In the genomic region with DNA sequence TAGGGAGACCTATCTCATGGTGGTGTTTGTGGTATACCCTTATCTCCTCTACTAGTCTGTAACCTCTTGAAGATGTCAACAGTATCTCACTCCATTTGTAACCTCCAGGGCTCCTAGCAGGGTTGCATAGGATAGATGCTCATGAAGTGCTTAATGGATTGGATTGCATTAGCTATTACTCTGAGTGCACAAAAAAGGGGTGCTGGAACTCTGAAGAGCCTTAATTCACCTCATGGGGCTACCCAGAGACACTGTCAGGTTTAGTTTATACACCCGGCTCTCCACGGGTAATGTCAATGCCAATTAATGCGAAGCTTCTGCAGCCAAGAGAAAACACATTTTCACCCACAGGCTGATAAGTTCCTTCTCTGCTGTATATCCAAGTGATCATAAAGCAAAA, we compare ENCODE assay signal across 15 mouse cellular contexts.
DNase-seq lines count a peak whose midpoint lies in the region; ATAC-seq and TF ChIP-seq lines count a peak whose summit lies in the region.
"Had no signal": no experiment of that assay in that cellular context is flagged by ENCODE, and none has a peak within 500 bp of the region (broad histone marks: within the 10 kb centered on the region; RNA-seq: fewer than 3 reads in every experiment).

No protein-coding gene starts in this region.

- H3K27ac ChIP-seq in hindbrain, embryonic 14.5 days, result peak overlapping the region; percentile 59
- no peak overlapping the region for H3K27ac ChIP-seq in hindbrain, embryonic 11.5 days (ENCODE audit: low read depth, low read length)
- no peak overlapping the region for H3K27ac ChIP-seq in midbrain, embryonic 11.5 days (ENCODE audit: low read depth, low read length)
- peak overlapping the region; percentile 66 for H3K27ac ChIP-seq in midbrain, embryonic 13.5 days
- peak overlapping the region; percentile 8; the same call in 1 of the 2 replicates for H3K27ac ChIP-seq in midbrain, postnatal 0 days (ENCODE audit: low read depth, low read length)
- H3K27ac ChIP-seq: embryonic facial prominence, embryonic 10.5 days; forebrain, embryonic 15.5 days; hindbrain, embryonic 10.5 days had no signal

- DNase-seq in hindbrain, embryonic 14.5 days (ENCODE audit: low spot score), result no peak
- no peak for DNase-seq in hindbrain, embryonic 11.5 days (ENCODE audit: low spot score)
- DNase-seq in midbrain, embryonic 11.5 days (ENCODE audit: low spot score, missing footprints), result peak; percentile 77
- DNase-seq in midbrain, postnatal 0 days (ENCODE audit: low spot score), result no peak
- DNase-seq in urinary bladder, adult 2 months (ENCODE audit: low spot score), result no peak
- DNase-seq in kidney, postnatal 10 days, result no peak
- no peak for DNase-seq in gastrocnemius, postnatal 4 days (ENCODE audit: low spot score in 2 of 2)
- DNase-seq: gastrocnemius, postnatal 14 days had no signal

- no peaks in the 10 kb centered on the region for H3K27me3 ChIP-seq in hindbrain, embryonic 14.5 days (ENCODE audit: control insufficient read depth, insufficient read depth, low read length)
- no peaks in the 10 kb centered on the region for H3K27me3 ChIP-seq in hindbrain, embryonic 11.5 days (ENCODE audit: control insufficient read depth, insufficient read depth, low read length)
- no peaks in the 10 kb centered on the region for H3K27me3 ChIP-seq in midbrain, embryonic 11.5 days (ENCODE audit: control insufficient read depth, insufficient read depth, low read length)
- no peaks in the 10 kb centered on the region for H3K27me3 ChIP-seq in midbrain, embryonic 13.5 days
- no peaks in the 10 kb centered on the region for H3K27me3 ChIP-seq in midbrain, postnatal 0 days (ENCODE audit: insufficient read depth, low read length)
- H3K27me3 ChIP-seq: forebrain, embryonic 15.5 days had no signal

- 52% methylated on average over 3 of the region's 3 CpGs for WGBS in hindbrain, embryonic 14.5 days
- 79% methylated on average over 3 of the region's 3 CpGs for WGBS in hindbrain, embryonic 11.5 days
- WGBS in midbrain, embryonic 11.5 days, result 77% methylated on average over 3 of the region's 3 CpGs
- 57% methylated on average over 3 of the region's 3 CpGs for WGBS in midbrain, embryonic 13.5 days
- WGBS in midbrain, postnatal 0 days, result 64% methylated on average over 3 of the region's 3 CpGs

- TF ChIP-seq CTCF in midbrain, postnatal 0 days (IDR thresholded peaks at IDR 0.05), result no peak

- no peak for ATAC-seq in hindbrain, embryonic 14.5 days (ENCODE audit: low FRiP score)
- no peak for ATAC-seq in hindbrain, embryonic 11.5 days (ENCODE audit: low FRiP score)
- no peak for ATAC-seq in midbrain, embryonic 11.5 days (ENCODE audit: low FRiP score)
- ATAC-seq in midbrain, embryonic 13.5 days, result no peak
- no peak for ATAC-seq in midbrain, postnatal 0 days (ENCODE audit: low FRiP score)
- ATAC-seq: CD4-positive, CD25-positive, alpha-beta regulatory T cell, adult 4 months had no signal

- no peaks in the 10 kb centered on the region for H3K9me3 ChIP-seq in hindbrain, embryonic 14.5 days (ENCODE audit: control insufficient read depth, low read length)
- H3K9me3 ChIP-seq in hindbrain, embryonic 11.5 days (ENCODE audit: control insufficient read depth, low read length), result no peaks in the 10 kb centered on the region
- H3K9me3 ChIP-seq in midbrain, embryonic 11.5 days (ENCODE audit: control insufficient read depth, low read length), result no peaks in the 10 kb centered on the region
- no peaks in the 10 kb centered on the region for H3K9me3 ChIP-seq in midbrain, embryonic 13.5 days
- no peaks in the 10 kb centered on the region for H3K9me3 ChIP-seq in midbrain, postnatal 0 days (ENCODE audit: low read length)
- H3K9me3 ChIP-seq: embryonic facial prominence, embryonic 10.5 days; forebrain, embryonic 15.5 days; heart, embryonic 12.5 days; hindbrain, embryonic 10.5 days had no signal

- no peaks in the 10 kb centered on the region for H3K36me3 ChIP-seq in hindbrain, embryonic 14.5 days (replicated peaks; ENCODE audit: control insufficient read depth, insufficient read depth)
- no peaks in the 10 kb centered on the region for H3K36me3 ChIP-seq in hindbrain, embryonic 11.5 days (ENCODE audit: control insufficient read depth, insufficient read depth, low read length)
- no peaks in the 10 kb centered on the region for H3K36me3 ChIP-seq in midbrain, embryonic 11.5 days (ENCODE audit: control insufficient read depth, insufficient read depth, low read length)
- no peaks in the 10 kb centered on the region for H3K36me3 ChIP-seq in midbrain, embryonic 13.5 days
- H3K36me3 ChIP-seq in midbrain, postnatal 0 days (ENCODE audit: insufficient read depth, low read length), result no peaks in the 10 kb centered on the region
- H3K36me3 ChIP-seq: embryonic facial prominence, embryonic 10.5 days; forebrain, embryonic 15.5 days; G1E; heart, embryonic 12.5 days; hindbrain, embryonic 10.5 days had no signal

- H3K9ac ChIP-seq in hindbrain, embryonic 14.5 days, result no peak overlapping the region
- H3K9ac ChIP-seq in hindbrain, embryonic 11.5 days (ENCODE audit: low read depth, low read length), result no peak overlapping the region
- no peak overlapping the region for H3K9ac ChIP-seq in midbrain, embryonic 11.5 days (ENCODE audit: low read length)
- H3K9ac ChIP-seq in midbrain, embryonic 13.5 days (replicated peaks), result no peak overlapping the region
- H3K9ac ChIP-seq in midbrain, postnatal 0 days (replicated peaks; ENCODE audit: low read length, poor library complexity, severe bottlenecking), result no peak overlapping the region
- H3K9ac ChIP-seq: forebrain, embryonic 15.5 days; heart, embryonic 12.5 days had no signal

- H3K4me2 ChIP-seq in hindbrain, embryonic 14.5 days (replicated peaks), result no peak overlapping the region
- H3K4me2 ChIP-seq in hindbrain, embryonic 11.5 days (replicated peaks; ENCODE audit: low read depth, low read length), result no peak overlapping the region
- H3K4me2 ChIP-seq in midbrain, embryonic 11.5 days, result no peak overlapping the region
- no peak overlapping the region for H3K4me2 ChIP-seq in midbrain, embryonic 13.5 days (replicated peaks)
- no peak overlapping the region for H3K4me2 ChIP-seq in midbrain, postnatal 0 days (ENCODE audit: low read depth, low read length, poor library complexity, severe bottlenecking)
- H3K4me2 ChIP-seq: forebrain, embryonic 15.5 days; heart, embryonic 12.5 days had no signal

- no peak overlapping the region for H3K4me3 ChIP-seq in hindbrain, embryonic 14.5 days (replicated peaks; ENCODE audit: low read length)
- no peak overlapping the region for H3K4me3 ChIP-seq in hindbrain, embryonic 11.5 days (ENCODE audit: low read depth, low read length)
- no peak overlapping the region for H3K4me3 ChIP-seq in midbrain, embryonic 11.5 days (ENCODE audit: low read depth, low read length)
- H3K4me3 ChIP-seq in midbrain, embryonic 13.5 days (replicated peaks), result no peak overlapping the region
- H3K4me3 ChIP-seq in midbrain, postnatal 0 days (ENCODE audit: low read depth, low read length), result no peak overlapping the region
- H3K4me3 ChIP-seq: embryonic facial prominence, embryonic 10.5 days; forebrain, embryonic 15.5 days; heart, embryonic 12.5 days; hindbrain, embryonic 10.5 days had no signal

- peaks cover 5% of the 10 kb centered on the region for H3K4me1 ChIP-seq in hindbrain, embryonic 14.5 days (replicated peaks; ENCODE audit: control insufficient read depth, insufficient read depth, low read length)
- no peaks in the 10 kb centered on the region for H3K4me1 ChIP-seq in hindbrain, embryonic 11.5 days (replicated peaks; ENCODE audit: control insufficient read depth, insufficient read depth, low read length)
- H3K4me1 ChIP-seq in midbrain, embryonic 11.5 days (ENCODE audit: control insufficient read depth, insufficient read depth, low read length), result peaks cover 10% of the 10 kb centered on the region; the same call in 1 of the 2 replicates
- peaks cover 38% of the 10 kb centered on the region for H3K4me1 ChIP-seq in midbrain, embryonic 13.5 days (replicated peaks)
- no peaks in the 10 kb centered on the region for H3K4me1 ChIP-seq in midbrain, postnatal 0 days (ENCODE audit: insufficient read depth, low read length)

Comparison
In these comparisons a context has a peak if more than half of its experiments do, and no peak if none do; other contexts are left out.
1. H3K27ac ChIP-seq: peak in hindbrain, embryonic 14.5 days (single experiment), midbrain, embryonic 13.5 days (single experiment) and midbrain, postnatal 0 days (single experiment); none in hindbrain, embryonic 11.5 days (single experiment) and midbrain, embryonic 11.5 days (single experiment).